Comparison of ENCODE assay signal across 8 mouse cellular contexts in the genomic region with DNA sequence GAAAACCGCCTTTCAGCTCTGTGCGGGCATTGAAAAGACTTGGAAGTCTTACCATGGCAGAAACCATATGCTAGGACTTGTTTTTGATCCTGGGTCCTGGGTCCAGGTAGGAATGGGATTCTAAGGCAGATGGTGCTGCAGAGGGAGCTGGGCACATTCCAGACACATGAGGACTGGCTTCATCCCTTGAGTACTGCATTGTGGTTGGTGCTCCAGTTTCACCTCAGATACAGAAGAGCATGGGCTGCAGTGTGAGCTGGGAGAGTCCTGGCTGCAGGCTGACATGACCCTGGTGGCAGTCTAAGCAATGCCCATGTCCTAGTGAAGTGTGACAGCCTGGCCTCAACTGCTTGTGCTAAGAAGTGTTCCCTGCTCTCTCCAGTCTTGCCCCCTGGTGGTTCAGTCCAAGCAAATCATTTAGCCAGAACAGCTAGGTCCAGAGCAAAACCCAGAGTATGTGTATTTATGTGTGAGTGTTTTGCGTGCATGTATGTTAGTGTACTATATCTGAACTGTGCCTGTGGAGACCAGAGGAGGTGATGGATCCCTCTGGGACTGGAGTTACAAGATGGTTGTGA. TPM values are rescaled to one million over a fixed set of nuclear protein-coding genes. Genes with fewer than 3 reads are reported as not detected.
DNase-seq lines count a peak whose midpoint lies in the region; ATAC-seq lines count a peak whose summit lies in the region.

No protein-coding gene starts in this region.

- ATAC-seq in forebrain, embryonic 14.5 days: no peak
- no peak for ATAC-seq in forebrain, embryonic 11.5 days (replicated peaks; ENCODE audit: low FRiP score)
- ATAC-seq in midbrain, embryonic 15.5 days (replicated peaks): no peak
- peak; percentile 42; the same call in 1 of the 2 replicates for ATAC-seq in erythroblast, adult 5-6 weeks (replicated peaks; ENCODE audit: low FRiP score, poor library complexity, severe bottlenecking)

- peaks cover 14% of the 10 kb centered on the region for H3K4me1 ChIP-seq in forebrain, embryonic 14.5 days (ENCODE audit: control insufficient read depth, insufficient read depth, low read length)
- H3K4me1 ChIP-seq in forebrain, embryonic 11.5 days (replicated peaks; ENCODE audit: control insufficient read depth, insufficient read depth, low read length): peaks cover 15% of the 10 kb centered on the region; the same call in 1 of the 2 replicates
- peaks cover 40% of the 10 kb centered on the region for H3K4me1 ChIP-seq in midbrain, embryonic 10.5 days
- peaks cover 43% of the 10 kb centered on the region for H3K4me1 ChIP-seq in midbrain, embryonic 15.5 days

- no peaks in the 10 kb centered on the region for H3K27me3 ChIP-seq in forebrain, embryonic 14.5 days (replicated peaks; ENCODE audit: control insufficient read depth, insufficient read depth, low read length)
- H3K27me3 ChIP-seq in forebrain, embryonic 11.5 days (ENCODE audit: control insufficient read depth, insufficient read depth, low read length): no peaks in the 10 kb centered on the region
- no peaks in the 10 kb centered on the region for H3K27me3 ChIP-seq in midbrain, embryonic 10.5 days (ENCODE audit: low read depth, poor library complexity, severe bottlenecking)
- H3K27me3 ChIP-seq in midbrain, embryonic 15.5 days (replicated peaks): no peaks in the 10 kb centered on the region

- H3K4me3 ChIP-seq in forebrain, embryonic 14.5 days (ENCODE audit: low read depth, low read length): no peak overlapping the region
- H3K4me3 ChIP-seq in forebrain, embryonic 11.5 days (ENCODE audit: low read depth, low read length): no peak overlapping the region
- no peak overlapping the region for H3K4me3 ChIP-seq in midbrain, embryonic 10.5 days
- H3K4me3 ChIP-seq in midbrain, embryonic 15.5 days: no peak overlapping the region

- no peak overlapping the region for H3K4me2 ChIP-seq in forebrain, embryonic 14.5 days (ENCODE audit: low read length)
- H3K4me2 ChIP-seq in forebrain, embryonic 11.5 days (ENCODE audit: low read depth, low read length, severe bottlenecking): no peak overlapping the region
- H3K4me2 ChIP-seq in midbrain, embryonic 15.5 days: no peak overlapping the region

- 0 out of 2 replicates have a peak overlapping the region, but pooled peaks have one; percentile 83 for H3K27ac ChIP-seq in forebrain, embryonic 14.5 days (ENCODE audit: low read depth, low read length)
- H3K27ac ChIP-seq in forebrain, embryonic 11.5 days (ENCODE audit: low read depth, low read length): no peak overlapping the region
- H3K27ac ChIP-seq in midbrain, embryonic 10.5 days (replicated peaks): 0 out of 2 replicates have a peak overlapping the region, but pooled peaks have one; percentile 23
- no peak overlapping the region for H3K27ac ChIP-seq in midbrain, embryonic 15.5 days

- peaks cover 45% of the 10 kb centered on the region for H3K36me3 ChIP-seq in forebrain, embryonic 14.5 days (ENCODE audit: control insufficient read depth, insufficient read depth, low read length)
- peaks cover under 1% of the 10 kb centered on the region for H3K36me3 ChIP-seq in forebrain, embryonic 11.5 days (ENCODE audit: control insufficient read depth, insufficient read depth, low read length)
- peaks cover 49% of the 10 kb centered on the region for H3K36me3 ChIP-seq in midbrain, embryonic 10.5 days
- peaks cover 19% of the 10 kb centered on the region for H3K36me3 ChIP-seq in midbrain, embryonic 15.5 days (replicated peaks)

- no peak overlapping the region for H3K9ac ChIP-seq in forebrain, embryonic 14.5 days (ENCODE audit: low read length)
- H3K9ac ChIP-seq in forebrain, embryonic 11.5 days (ENCODE audit: low read length): no peak overlapping the region
- H3K9ac ChIP-seq in midbrain, embryonic 15.5 days: no peak overlapping the region

- 87% methylated on average over 3 of the region's 3 CpGs for WGBS in forebrain, embryonic 14.5 days
- 92% methylated on average over 3 of the region's 3 CpGs for WGBS in forebrain, embryonic 11.5 days
- WGBS in midbrain, embryonic 10.5 days: 87% methylated on average over 3 of the region's 3 CpGs
- WGBS in midbrain, embryonic 15.5 days: 93% methylated on average over 3 of the region's 3 CpGs

- no peak for DNase-seq in forebrain, embryonic 14.5 days (ENCODE audit: low spot score)
- DNase-seq in forebrain, embryonic 11.5 days (ENCODE audit: low spot score): no peak
- no peak for DNase-seq in midbrain, embryonic 10.5 days (ENCODE audit: low spot score)
- DNase-seq in retina, embryonic 14.5 days (ENCODE audit: low spot score): peak; percentile 53
- DNase-seq in right cerebral cortex, postnatal 14 days: no peak
- no peak for DNase-seq in adrenal gland, adult 2 months

- no peaks in the 10 kb centered on the region for H3K9me3 ChIP-seq in forebrain, embryonic 14.5 days (replicated peaks; ENCODE audit: control insufficient read depth, low read length)
- no peaks in the 10 kb centered on the region for H3K9me3 ChIP-seq in forebrain, embryonic 11.5 days (ENCODE audit: control insufficient read depth, low read length)
- H3K9me3 ChIP-seq in midbrain, embryonic 10.5 days (replicated peaks): no peaks in the 10 kb centered on the region
- H3K9me3 ChIP-seq in midbrain, embryonic 15.5 days: no peaks in the 10 kb centered on the region

RNA-seq across cellular contexts. Expression of a gene that starts 19.2 kb away (rescaled TPM):
- 101 and 133 TPM in 2 replicates for polyA plus RNA-seq in forebrain, embryonic 14.5 days (2014; fragmentation: Nextera tagmentation; extraction: Ambion mirVana)
- polyA plus RNA-seq in forebrain, embryonic 11.5 days (2014; fragmentation: Nextera tagmentation; extraction: Ambion mirVana): 99.6 and 104 TPM in 2 replicates
- 105 and 128 TPM in 2 replicates for polyA plus RNA-seq in midbrain, embryonic 10.5 days (2016; fragmentation: Nextera tagmentation; extraction: Ambion mirVana)
- 162 TPM in 2 replicates for polyA plus RNA-seq in midbrain, embryonic 15.5 days (2015; fragmentation: Nextera tagmentation; extraction: Ambion mirVana)
- 21.7 and 21.9 TPM in 2 replicates for total RNA-seq in erythroblast, adult 5-6 weeks (2015; ENCODE audit: low replicate concordance)
- 18.0 and 25.9 TPM in 2 replicates for total RNA-seq in erythroblast, adult 5-6 weeks (2017; ENCODE audit: low replicate concordance)
- total RNA-seq in adrenal gland, adult 2 months (2021): 100 to 1,000 TPM; 135 to 138 TPM
- polyA plus RNA-seq in adrenal gland, adult 2 months (2012; rRNA removed): 210 and 211 TPM in 2 replicates

RNA-seq across cellular contexts. Expression of a gene that starts 28.7 kb away (rescaled TPM):
- 5.8 and 7.5 TPM in 2 replicates for polyA plus RNA-seq in forebrain, embryonic 14.5 days (2014; fragmentation: Nextera tagmentation; extraction: Ambion mirVana)
- 1.2 and 1.9 TPM in 2 replicates for polyA plus RNA-seq in forebrain, embryonic 11.5 days (2014; fragmentation: Nextera tagmentation; extraction: Ambion mirVana)
- 1.9 and 2.0 TPM in 2 replicates for polyA plus RNA-seq in midbrain, embryonic 10.5 days (2016; fragmentation: Nextera tagmentation; extraction: Ambion mirVana)
- polyA plus RNA-seq in midbrain, embryonic 15.5 days (2015; fragmentation: Nextera tagmentation; extraction: Ambion mirVana): 9.5 and 12.0 TPM in 2 replicates
- total RNA-seq in erythroblast, adult 5-6 weeks (2015; ENCODE audit: low replicate concordance): not detected in 2 replicates
- total RNA-seq in erythroblast, adult 5-6 weeks (2017; ENCODE audit: low replicate concordance): not detected in 2 replicates
- total RNA-seq in adrenal gland, adult 2 months (2021): 1 to 10 TPM; 1.1 to 1.3 TPM
- 1.0 and 1.4 TPM in 2 replicates for polyA plus RNA-seq in adrenal gland, adult 2 months (2012; rRNA removed)

RNA-seq across cellular contexts. Expression of a gene that starts 28.8 kb away (rescaled TPM):
- 20.6 and 23.9 TPM in 2 replicates for polyA plus RNA-seq in forebrain, embryonic 14.5 days (2014; fragmentation: Nextera tagmentation; extraction: Ambion mirVana)
- polyA plus RNA-seq in forebrain, embryonic 11.5 days (2014; fragmentation: Nextera tagmentation; extraction: Ambion mirVana): 12.6 and 15.6 TPM in 2 replicates
- polyA plus RNA-seq in midbrain, embryonic 10.5 days (2016; fragmentation: Nextera tagmentation; extraction: Ambion mirVana): 13.0 and 14.6 TPM in 2 replicates
- 20.8 and 21.6 TPM in 2 replicates for polyA plus RNA-seq in midbrain, embryonic 15.5 days (2015; fragmentation: Nextera tagmentation; extraction: Ambion mirVana)
- not detected in 2 replicates for total RNA-seq in erythroblast, adult 5-6 weeks (2015; ENCODE audit: low replicate concordance)
- 0.28 TPM in 1 of 2 replicates, not detected in the other for total RNA-seq in erythroblast, adult 5-6 weeks (2017; ENCODE audit: low replicate concordance)
- total RNA-seq in adrenal gland, adult 2 months (2021): 1 to 10 TPM; 2.2 to 4.7 TPM
- polyA plus RNA-seq in adrenal gland, adult 2 months (2012; rRNA removed): 3.4 and 4.8 TPM in 2 replicates

RNA-seq across cellular contexts. Expression of a gene that starts 34.7 kb away (rescaled TPM):
- polyA plus RNA-seq in forebrain, embryonic 14.5 days (2014; fragmentation: Nextera tagmentation; extraction: Ambion mirVana): 0.63 and 0.78 TPM in 2 replicates
- polyA plus RNA-seq in forebrain, embryonic 11.5 days (2014; fragmentation: Nextera tagmentation; extraction: Ambion mirVana): 0.35 and 0.84 TPM in 2 replicates
- 0.67 and 0.79 TPM in 2 replicates for polyA plus RNA-seq in midbrain, embryonic 10.5 days (2016; fragmentation: Nextera tagmentation; extraction: Ambion mirVana)
- 0.37 and 0.41 TPM in 2 replicates for polyA plus RNA-seq in midbrain, embryonic 15.5 days (2015; fragmentation: Nextera tagmentation; extraction: Ambion mirVana)
- total RNA-seq in erythroblast, adult 5-6 weeks (2015; ENCODE audit: low replicate concordance): 1.0 and 1.2 TPM in 2 replicates
- total RNA-seq in erythroblast, adult 5-6 weeks (2017; ENCODE audit: low replicate concordance): 0.28 and 0.43 TPM in 2 replicates
- not detected for total RNA-seq in adrenal gland, adult 2 months (2021)
- polyA plus RNA-seq in adrenal gland, adult 2 months (2012; rRNA removed): 0.29 and 0.51 TPM in 2 replicates

RNA-seq across cellular contexts. Expression of a gene that starts 49.7 kb away (rescaled TPM):
- polyA plus RNA-seq in forebrain, embryonic 14.5 days (2014; fragmentation: Nextera tagmentation; extraction: Ambion mirVana): 4.7 and 4.8 TPM in 2 replicates
- 17.8 and 23.0 TPM in 2 replicates for polyA plus RNA-seq in forebrain, embryonic 11.5 days (2014; fragmentation: Nextera tagmentation; extraction: Ambion mirVana)
- 35.3 and 39.7 TPM in 2 replicates for polyA plus RNA-seq in midbrain, embryonic 10.5 days (2016; fragmentation: Nextera tagmentation; extraction: Ambion mirVana)
- 10.9 and 15.3 TPM in 2 replicates for polyA plus RNA-seq in midbrain, embryonic 15.5 days (2015; fragmentation: Nextera tagmentation; extraction: Ambion mirVana)
- 0.63 TPM in 1 of 2 replicates, not detected in the other for total RNA-seq in erythroblast, adult 5-6 weeks (2015; ENCODE audit: low replicate concordance)
- not detected in 2 replicates for total RNA-seq in erythroblast, adult 5-6 weeks (2017; ENCODE audit: low replicate concordance)
- 10 to 100 TPM in 1 of 2 experiments, 1 to 10 TPM in 1; 9.5 to 10.2 TPM for total RNA-seq in adrenal gland, adult 2 months (2021)
- 93.6 and 100 TPM in 2 replicates for polyA plus RNA-seq in adrenal gland, adult 2 months (2012; rRNA removed)

Comparison
In these comparisons a context has a peak if more than half of its experiments do, and no peak if none do; other contexts are left out.
1. H3K27ac ChIP-seq: peak in forebrain, embryonic 14.5 days (single experiment) and midbrain, embryonic 10.5 days (single experiment); none in forebrain, embryonic 11.5 days (single experiment) and midbrain, embryonic 15.5 days (single experiment).